Mouse (Mus musculus) heart, postnatal 14 days (tissue): ENCODE measurements around the gene Ctbs. TPM values are rescaled to one million over a fixed set of nuclear protein-coding genes. Genes with fewer than 3 reads are reported as not detected.

Experiments used
- DNase-seq, 2 experiments: peaks; one replicate each; pipeline ENCODE4 v3.0.0; 2021 to 2022
- intact Hi-C: fragments of 180-260 bp; cut with DNase I; formaldehyde crosslinking; loops from one replicate; pipeline ENCODE4 v1.15.1; 2025
- long read RNA-seq, 2 experiments: library from polyadenylated mRNA; stranded (forward); transcript quantifications; one replicate each; pipeline ENCODE4 v2.0.0; 2021
- total RNA-seq, 2 experiments: library from RNA; stranded (reverse); gene quantifications; 2 replicates each; pipeline ENCODE4 v1.2.3; 2021

The Ctbs gene
- total RNA-seq = 1 to 10 TPM; 4.0 to 4.7 TPM
- long read RNA-seq, experiment 1, partial matches to known transcripts = 1 of 4 reads
- long read RNA-seq, experiment 1, other reads (novel, unspliced or antisense) = 1 of 4 reads
- long read RNA-seq, experiment 2, partial matches to known transcripts = 0 of 5 reads
- long read RNA-seq, experiment 2, other reads (novel, unspliced or antisense) = 1 of 5 reads

DNA sequence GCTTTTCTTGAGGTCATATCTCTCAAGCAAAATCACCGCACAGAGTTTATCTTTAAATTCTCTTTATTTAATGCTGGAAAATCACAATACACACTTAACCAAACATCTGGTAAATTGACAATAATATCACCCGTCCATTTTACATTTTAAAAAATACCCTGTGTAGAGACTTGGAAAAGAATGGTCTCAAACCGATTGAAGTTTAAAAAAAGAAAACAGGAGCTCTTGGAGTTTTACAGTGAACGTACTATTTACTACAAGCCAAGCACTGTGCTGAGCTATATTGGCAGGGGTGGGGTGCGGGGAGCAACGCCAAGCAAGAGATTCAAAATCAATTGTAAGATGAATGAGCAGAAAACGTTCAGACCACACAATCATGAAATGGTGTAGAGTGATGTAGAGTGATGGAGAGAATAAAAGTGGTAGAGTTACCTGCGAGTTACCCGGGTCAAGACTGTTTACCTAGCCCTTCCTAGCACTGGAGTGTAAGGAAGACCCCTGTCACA is at the start of gene Ctbs:
Ctbs (plus strand) TSS at position 51 of the 506 bp plus-strand sequence.
- intact Hi-C loops = loop anchor here (5.0 kb wide), 1 partner anchor 48 kb away; the partner anchor contains the start of genes Gng5 and Spata1

DNA sequence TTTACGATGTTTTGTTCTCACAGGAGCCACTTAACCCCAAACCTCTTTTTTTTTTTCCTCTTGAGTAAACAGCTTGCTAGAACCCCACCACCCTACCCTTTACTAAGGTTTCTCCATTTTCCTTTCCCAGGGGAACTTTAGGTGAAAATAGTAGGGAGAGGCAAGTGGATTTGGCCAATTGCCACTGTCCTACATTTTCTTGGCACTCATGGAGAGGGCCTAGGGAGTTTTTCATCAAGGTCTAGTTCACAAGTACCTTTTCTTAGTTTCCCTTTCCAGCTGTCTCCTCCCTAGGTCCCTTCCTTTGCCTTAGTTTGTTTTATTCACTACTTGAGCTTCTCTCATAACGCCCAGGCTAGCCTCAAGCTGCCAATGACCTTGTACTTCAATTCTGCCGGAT is 45.8 kb upstream of the Ctbs start:
- DNase-seq = no peak
- intact Hi-C loops = loop anchor here (5.0 kb wide), 1 partner anchor 119 kb away; the partner anchor contains the start of gene Rpf1

More for the DNA sequence above, at the start of gene Ctbs:
- DNase-seq = no peak

DNA sequence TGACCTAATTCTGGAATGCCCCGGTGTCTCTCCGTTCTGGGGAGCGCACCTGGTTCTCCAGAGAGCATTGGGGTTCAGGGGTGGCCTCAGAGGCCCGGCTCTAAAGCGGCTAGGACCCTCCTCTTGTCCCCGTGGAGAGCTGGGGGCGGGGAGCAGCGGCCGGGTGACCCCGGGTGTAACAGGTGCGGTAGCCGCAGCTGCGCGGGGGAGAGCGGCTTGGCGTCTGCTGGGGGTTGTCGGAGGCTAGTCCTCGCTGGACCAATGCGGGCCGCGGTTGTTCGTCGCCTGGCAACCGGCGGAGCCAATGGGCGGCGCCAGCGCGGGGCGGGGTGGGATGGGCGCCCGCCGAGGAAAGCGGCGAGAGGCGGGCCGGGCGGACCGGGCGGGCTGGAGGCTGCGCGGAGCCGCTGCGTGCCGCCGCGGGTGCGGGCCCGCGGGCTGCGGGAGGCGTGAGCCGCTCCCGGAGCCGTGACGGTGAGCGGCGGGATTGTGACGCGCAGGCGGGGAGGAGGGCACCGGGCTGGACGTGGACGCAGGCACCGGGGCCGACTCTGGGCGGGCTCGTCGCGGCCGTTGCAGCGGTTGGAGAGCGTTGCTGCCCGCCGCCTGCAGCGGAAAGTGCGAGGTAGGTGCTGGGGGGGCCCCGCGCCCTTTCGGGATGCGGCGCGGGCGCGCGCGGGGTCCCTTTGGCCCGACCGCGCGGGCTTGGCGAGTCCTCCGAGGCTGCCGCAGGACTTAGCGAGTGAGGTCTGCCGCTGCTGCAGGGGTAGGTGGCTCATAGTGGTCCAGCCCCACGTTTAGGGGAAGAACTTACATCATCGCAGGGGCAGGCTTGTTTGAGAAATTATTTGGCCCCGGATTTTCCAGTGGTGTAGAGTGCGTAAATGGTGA is 45.0 kb upstream of the Ctbs start, which contains the start of gene Ssx2ip:
Ssx2ip (plus strand) TSS at position 332 of the 891 bp plus-strand sequence.
- peak; percentile 99 for DNase-seq
- intact Hi-C loops = loop anchor here (5.0 kb wide), 2 partner anchors 93 to 118 kb away; partner anchors contain the start of genes Gng5, Rpf1 and Spata1

DNA sequence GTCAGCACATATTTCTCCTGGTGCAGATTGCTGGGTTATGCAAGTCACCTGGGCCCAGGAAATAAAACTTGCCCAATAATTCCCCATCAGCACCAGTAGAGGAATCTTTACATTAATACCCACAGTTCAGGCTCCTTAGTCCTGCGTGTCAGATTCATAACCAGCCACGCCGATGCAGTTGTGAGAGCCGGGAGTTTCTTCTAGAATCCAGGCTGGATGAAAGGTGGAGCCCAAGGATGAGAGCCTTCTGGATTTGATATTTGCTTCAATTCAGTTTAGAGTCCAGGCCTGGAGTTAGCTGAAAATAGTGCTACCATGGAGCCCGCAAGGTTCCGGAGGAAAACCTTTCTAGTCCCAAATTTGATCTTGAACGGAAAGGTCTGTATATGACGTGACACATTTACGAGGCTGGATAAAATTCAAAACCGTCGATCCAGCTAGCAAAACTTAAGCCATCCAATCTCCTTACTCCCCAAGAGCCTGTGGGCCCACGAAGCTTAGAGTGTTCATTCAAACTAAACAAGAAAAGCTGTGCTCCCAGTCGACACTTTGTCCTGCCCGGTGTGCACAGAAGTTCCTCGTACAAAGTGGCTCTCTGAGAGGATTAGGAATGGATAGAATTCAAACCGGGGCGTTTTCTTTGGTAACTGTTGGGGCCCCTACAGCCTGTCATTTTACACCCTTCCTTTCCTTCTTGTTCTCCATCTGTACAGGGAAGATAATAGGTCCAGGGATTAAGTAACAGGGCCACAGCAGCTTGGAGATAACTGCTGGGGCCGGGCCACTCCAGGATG is 44.2 kb upstream of the Ctbs start:
- no peak for DNase-seq
- intact Hi-C loops = loop anchor here (5.0 kb wide), 1 partner anchor 92 kb away; the partner anchor contains the start of genes Gng5 and Spata1

DNA sequence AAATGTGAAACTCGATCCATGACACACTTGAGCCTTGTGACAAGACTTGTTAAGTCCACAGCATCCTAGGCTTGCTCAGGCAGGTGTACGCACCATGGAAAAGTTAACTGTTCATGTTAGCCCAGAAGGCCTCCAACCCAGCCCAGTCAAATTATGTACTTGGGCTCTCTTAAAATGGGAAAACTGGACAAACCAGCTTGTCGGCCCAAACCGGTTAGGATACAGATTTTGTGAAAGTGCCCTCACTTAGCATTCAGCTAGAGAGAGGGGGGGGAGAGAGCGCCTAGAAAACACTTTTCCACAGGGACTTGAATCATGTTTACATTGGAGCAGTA is 43.6 kb upstream of the Ctbs start:
- DNase-seq = no peak
- intact Hi-C loops = loop anchor here (5.0 kb wide), 1 partner anchor 91 kb away; the partner anchor contains the start of genes Gng5 and Spata1

DNA sequence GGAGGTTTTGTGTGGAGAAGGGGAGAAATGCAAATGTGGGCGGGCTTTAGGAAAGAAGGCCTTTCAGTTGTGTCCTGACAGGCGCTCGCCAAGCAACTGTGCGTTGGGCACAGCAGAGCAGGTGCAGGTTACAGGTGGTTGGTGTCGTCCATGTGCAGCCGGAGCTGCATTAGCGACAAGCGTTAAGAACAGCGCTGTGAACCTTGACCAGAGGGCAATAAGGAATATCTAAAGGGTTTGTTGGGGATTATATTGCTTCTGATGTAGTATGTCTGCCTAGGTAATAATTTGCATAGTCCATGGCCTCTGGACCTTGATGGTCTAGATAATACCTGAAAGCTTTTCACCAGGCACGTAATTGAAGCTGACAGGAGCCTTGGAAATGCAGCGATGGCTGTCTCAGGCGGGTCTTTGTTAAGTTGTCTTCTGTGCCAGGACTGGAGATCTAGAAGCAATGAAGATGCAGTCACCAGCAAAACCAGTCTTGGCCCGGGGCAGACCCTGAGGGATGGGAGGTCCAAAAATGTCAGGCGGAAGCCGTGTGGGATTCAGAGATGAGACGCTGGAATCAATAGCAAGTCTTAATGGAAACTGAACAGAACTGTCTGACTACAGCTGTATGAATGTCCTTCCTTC is 42.4 kb upstream of the Ctbs start:
- no peak for DNase-seq
- intact Hi-C loops = loop anchor here (5.0 kb wide), 1 partner anchor 90 kb away; the partner anchor contains the start of genes Gng5 and Spata1

DNA sequence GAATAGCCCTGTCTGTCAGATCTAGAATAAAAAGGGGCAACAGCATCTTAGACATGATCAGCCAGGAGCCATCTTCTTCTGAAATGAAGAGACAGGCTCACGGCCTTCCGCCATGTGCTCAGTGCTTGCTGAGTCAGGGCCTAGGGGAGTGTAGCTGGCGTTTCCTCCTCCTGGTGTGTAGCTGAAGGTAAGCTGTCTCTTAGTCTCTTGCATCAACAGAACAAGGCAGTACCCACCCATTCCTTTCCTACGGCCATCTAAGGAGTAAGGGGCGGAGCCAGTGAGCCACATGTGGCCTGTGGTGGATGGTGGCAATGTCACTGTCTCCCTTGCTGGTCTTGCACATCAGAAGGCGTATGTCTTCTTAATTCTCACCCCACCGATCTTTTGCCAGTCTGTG is 39.5 kb upstream of the Ctbs start:
- DNase-seq = no peak
- intact Hi-C loops = no loop called here

DNA sequence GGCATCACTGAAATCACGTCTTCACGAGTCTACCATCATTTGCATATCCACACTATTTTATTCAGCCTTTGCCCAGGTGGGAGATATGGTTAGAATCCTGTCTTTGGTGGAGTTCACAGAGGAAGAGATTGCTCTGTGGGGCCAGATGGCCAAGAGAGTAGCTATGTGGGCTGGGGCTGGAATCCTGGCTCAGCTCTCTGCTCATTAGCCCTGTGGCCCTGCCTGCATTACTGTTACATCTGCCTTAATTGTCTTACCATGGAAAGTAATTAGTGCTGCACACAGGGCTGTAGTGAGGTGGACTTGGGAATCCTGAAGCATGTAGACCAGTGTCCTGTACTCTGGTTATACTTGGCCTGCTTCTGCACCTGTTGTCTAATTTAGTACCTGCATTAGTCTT is 37.6 kb upstream of the Ctbs start:
- no peak for DNase-seq
- intact Hi-C loops = no loop called here

DNA sequence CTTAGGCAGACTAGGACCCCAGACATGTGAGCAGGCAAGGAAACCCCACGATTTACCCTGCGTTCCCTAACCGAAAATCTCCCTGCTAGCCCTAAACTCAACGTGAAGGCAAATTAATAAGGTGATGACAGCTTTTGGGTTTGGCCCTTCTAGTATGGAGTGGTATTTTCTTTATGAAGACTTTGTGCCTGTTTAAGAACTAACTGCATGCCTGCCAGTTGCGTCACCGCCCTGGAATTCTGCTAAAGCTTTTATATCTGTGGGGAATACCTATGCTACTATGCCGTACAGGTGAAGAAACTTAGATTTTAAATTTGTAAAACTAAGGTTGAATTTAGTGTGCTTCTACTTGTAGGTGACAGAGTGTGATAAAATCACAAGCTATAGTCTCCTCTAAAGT is 37.1 kb upstream of the Ctbs start:
- no peak for DNase-seq
- intact Hi-C loops = no loop called here

DNA sequence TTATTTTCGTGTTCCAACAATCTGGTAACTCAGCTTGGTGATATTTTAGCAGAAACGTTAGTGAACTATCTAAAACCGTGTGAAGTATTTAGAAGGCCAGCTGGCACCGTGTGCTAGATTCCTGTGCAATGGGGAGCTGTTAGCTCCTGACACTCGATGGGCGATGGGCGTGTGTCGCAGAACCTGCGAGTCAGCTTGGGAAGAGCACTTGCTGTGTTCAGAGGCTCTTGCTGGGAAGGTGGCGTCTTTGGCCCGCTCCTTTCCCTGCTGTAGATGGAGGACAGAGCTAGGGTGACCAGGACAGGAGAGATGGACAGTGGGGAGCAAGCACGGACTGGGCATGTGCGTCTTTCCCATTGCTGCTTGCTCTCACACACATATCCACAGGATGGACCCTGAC is 36.6 kb upstream of the Ctbs start:
- no peak for DNase-seq

DNA sequence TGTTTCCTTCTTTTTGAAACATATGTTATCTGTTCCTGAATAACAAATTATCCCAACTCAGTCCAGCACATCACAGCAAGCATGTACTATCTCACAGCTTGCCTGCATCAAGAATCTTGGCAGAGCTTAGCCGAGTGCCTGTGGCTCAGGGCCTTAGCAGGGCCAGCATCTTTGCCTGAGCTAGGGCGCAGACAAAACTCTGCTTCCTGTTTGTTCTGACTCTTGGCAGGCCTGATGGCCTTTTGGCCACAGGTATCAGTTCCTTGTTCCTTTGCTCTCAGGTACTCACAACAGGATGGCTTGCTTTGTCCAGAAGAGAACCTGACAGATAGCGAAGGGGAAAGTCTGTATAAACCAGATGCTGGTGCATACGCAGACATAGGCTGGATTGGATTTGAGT is 35.6 kb upstream of the Ctbs start:
- intact Hi-C loops = no loop called here
- DNase-seq = peak; percentile 14 to 52

More for the DNA sequence above, 36.6 kb upstream of the Ctbs start:
- intact Hi-C loops = no loop called here

DNA sequence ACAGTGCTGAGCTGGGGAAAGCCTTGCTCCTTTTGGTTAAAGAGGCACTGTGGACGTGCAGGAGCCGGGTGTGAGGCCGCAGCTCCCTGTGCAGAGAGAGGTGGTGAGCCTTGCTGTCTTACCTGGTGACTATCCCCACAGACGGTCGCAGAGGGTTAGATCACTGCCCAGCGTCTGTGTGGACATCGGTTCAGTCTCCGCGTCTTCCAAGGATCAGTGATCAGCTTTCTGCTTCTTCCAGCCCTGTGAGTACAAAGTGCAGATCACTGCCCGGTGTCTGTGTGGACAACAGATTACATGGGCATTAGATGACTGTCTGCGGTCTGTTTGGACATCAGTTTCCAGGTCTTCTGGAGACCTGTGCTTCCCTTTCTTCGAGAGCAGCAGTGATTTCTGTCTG is 35.0 kb upstream of the Ctbs start:
- no peak for DNase-seq
- intact Hi-C loops = no loop called here

DNA sequence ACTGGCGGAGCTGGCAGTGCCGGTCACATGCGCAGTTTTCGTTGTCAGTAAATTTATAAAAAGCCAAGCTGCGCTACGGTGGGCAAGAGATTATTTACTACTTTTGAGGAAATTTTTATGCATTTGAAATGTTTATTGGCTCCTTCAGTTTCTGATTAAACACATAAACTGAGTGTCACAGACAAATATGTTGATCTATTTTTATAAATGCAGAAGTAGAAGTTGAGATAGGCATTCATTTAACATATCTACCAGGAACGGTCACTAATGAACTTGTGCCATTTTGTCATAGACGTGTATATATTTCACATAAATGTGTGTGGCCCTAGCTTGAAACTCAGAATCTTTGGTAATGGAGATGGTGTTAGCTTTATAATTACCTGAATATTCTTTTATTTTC is 31.7 kb upstream of the Ctbs start:
- intact Hi-C loops = no loop called here
- no peak for DNase-seq

DNA sequence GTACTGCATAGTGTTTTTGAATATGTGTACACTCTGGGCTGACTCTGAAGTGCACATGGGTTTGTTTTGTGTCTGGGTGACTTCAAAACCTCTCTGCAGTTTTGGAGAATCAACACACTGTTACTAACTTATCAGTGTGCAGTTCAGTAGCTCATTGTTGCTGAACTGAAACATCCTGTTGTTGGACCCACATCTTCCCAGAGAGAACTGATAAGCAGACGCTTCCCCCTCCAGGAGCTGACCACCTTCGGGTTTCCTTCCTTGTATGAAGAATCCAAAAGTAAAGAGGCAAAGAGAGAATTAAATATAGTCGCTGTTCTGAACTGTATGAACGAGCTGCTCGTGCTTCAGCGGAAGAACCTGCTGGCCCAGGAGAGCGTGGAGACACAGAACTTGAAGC is 30.7 kb upstream of the Ctbs start:
- DNase-seq = no peak
- intact Hi-C loops = no loop called here

DNA sequence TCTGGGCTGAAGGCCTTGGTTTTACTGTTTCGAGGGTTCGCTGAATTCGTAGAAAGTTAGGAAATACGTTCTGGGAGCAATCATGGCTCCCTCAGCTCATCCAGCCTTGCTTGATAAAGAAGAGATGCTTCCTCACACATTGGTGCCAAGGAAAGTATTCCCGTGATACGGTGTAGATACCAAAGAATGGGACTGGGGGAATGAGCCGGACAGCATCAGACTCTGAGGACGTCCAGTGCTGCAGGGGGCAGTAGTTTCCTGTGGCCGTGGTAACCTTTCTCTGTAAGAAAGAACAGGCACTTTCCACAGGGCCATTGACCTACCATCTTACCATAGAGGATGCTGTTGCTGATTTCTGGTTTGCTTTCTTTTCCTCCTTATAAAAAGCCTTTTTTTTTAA is 30.1 kb upstream of the Ctbs start:
- intact Hi-C loops = no loop called here
- no peak for DNase-seq

DNA sequence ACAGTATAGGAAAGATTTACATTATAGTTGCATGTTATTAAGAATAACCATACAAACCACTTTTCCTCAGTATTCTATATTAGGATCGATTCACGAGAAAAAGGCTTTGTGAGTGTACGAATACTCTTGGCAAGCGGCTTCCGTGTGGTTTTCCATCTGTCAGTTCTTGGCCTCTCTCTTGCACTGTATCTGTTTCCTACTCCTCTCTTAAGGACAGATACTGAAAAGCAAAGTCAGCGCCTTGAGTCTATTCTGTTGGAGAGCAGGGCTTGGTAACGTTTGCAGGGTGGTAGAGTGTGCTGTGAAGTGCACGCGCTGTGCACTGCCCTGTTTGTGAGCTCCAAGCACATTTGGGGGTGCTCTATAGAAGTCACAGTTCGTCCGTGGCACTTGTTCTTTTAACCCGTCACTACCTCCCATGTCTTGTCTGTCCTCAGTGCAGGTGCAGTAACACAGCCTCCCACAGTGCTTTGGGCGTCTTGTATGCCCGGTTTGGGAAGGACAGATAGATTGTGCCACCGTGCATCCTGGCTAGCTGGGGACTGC is 29.5 kb upstream of the Ctbs start:
- no peak for DNase-seq
- intact Hi-C loops = no loop called here

DNA sequence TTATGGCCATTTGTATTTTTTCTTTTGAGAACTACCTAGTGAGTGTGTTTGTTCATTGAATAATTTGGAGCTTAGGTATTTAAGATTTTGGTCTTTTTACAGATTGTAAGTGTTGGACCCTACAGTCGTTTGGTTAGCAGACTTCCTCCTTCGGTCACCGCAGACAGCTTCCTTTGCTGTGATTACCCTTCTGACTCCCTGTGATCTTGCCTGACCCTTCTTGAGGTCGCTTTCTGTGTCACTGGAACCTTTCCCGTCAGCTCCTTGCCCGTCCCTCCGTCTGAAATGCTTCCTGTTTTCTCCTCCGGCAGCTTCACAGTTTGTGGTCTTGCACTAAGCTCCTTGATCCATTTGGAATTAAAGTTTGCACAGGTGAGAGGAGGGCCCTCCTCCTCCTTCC is 27.8 kb upstream of the Ctbs start:
- DNase-seq = no peak
- intact Hi-C loops = no loop called here

DNA sequence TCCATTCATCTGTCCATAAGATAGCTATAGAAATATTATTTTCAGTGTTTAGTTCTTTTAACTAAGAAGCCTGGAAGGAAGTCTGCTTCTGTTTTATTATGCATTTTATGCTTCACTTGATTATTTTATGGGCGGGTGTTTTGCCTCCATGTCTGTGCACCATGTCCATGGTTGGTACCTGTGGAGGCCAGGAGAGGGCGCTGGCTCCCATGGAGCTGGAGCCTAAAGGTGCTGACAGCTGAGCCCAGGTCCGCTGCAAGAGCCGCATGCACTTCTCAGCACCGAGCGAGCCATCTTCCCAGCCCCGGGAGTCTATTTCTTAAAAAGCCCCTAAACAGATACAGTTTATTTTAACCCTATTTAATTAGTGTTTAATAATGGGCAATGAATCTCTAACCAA is 25.9 kb upstream of the Ctbs start:
- intact Hi-C loops = no loop called here
- DNase-seq = no peak

DNA sequence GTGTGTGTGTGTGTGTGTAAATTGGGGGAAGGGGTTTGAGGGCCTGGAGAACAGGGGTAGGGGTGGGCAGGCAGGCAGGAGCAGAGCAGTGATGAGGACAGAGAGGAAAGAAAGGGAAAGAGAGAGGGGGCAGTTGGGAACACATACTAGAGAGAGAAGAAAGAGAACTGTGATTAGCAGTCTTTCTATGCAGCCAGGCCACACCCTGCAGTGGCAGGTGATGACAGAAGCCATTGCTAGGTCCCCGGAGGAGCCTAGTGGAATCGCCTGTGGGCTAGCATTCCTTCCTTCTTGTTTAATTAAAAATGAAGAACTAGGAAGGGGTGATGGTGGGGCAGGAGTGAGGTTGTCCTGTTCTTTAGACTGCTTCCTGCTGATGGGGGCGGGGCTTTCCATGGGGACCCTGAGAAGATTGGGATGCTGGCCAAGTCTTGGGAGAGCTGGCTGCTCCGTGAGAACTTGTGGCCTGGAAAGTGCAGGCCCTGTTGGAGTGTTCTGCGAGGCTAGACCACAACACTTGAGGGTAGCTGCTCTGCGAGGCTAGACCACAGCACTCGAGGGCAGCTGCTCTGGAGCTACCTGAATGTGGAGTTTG is 25.2 kb upstream of the Ctbs start:
- DNase-seq = no peak
- intact Hi-C loops = no loop called here
